In the genomic region with DNA sequence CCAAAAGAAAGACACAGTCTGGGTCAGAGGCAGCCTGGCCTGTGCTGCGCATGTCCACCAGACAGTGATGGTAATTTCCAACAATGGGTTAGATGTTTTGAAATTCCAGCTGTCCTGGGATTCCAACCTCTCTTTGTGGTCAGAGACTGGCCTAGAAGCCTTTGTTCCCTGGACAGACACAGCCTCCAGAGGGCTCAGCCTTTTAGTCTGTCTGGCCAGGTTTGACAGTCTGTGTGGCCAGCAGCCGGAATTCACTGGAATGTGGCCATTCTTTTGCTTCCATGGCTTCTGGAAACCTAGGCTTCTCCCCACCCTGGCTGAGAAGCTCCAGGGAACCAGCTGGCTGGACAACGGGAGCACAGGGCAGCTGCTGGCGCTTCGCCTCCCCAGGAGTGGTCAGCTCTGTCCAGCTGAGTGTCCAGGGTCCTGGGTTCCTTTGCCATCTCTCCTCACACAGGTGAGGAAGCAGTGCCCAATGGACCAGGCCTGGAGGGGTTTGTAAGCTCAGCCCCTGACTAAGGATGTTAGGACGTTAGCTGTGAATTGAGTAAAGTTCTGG, we compare ENCODE assay signal across 28 mouse cellular contexts. TPM values are rescaled to one million over a fixed set of nuclear protein-coding genes. Genes with fewer than 3 reads are reported as not detected.
DNase-seq lines count a peak whose midpoint lies in the region; ATAC-seq and TF ChIP-seq lines count a peak whose summit lies in the region.
"Had no signal": no experiment of that assay in that cellular context is flagged by ENCODE, and none has a peak within 500 bp of the region (broad histone marks: within the 10 kb centered on the region; RNA-seq: fewer than 3 reads in every experiment).

No protein-coding gene starts in this region.

- H3K9me3 ChIP-seq in neural tube, embryonic 15.5 days (replicated peaks): no peaks in the 10 kb centered on the region
- H3K9me3 ChIP-seq: embryonic facial prominence, embryonic 13.5 days; forebrain, embryonic 12.5 days; heart, embryonic 10.5 days; kidney, embryonic 15.5 days; limb, embryonic 13.5 days; liver, embryonic 12.5 days; megakaryocyte, embryonic 14.5 days; neural tube, embryonic 13.5 days; stomach, embryonic 15.5 days had no signal

- TF ChIP-seq CTCF in thymus, adult 2 months (IDR thresholded peaks at IDR 0.05; ENCODE audit: borderline replicate concordance, control insufficient read depth, extremely low read depth, insufficient read depth, low read length, poor library complexity): no peak

- H3K27ac ChIP-seq in neural tube, embryonic 15.5 days (replicated peaks): no peak overlapping the region
- H3K27ac ChIP-seq in thymus, adult 2 months (ENCODE audit: control insufficient read depth, insufficient read depth, low read length): no peak overlapping the region
- H3K27ac ChIP-seq: embryonic facial prominence, embryonic 13.5 days; forebrain, embryonic 12.5 days; heart, embryonic 10.5 days; kidney, embryonic 15.5 days; limb, embryonic 13.5 days; liver, embryonic 12.5 days; neural tube, embryonic 13.5 days; stomach, embryonic 15.5 days had no signal

- H3K9ac ChIP-seq in neural tube, embryonic 15.5 days (replicated peaks): no peak overlapping the region
- H3K9ac ChIP-seq: embryonic facial prominence, embryonic 13.5 days; forebrain, embryonic 12.5 days; kidney, embryonic 15.5 days; limb, embryonic 13.5 days; liver, embryonic 12.5 days; neural tube, embryonic 13.5 days; stomach, embryonic 15.5 days had no signal

- H3K4me1 ChIP-seq in neural tube, embryonic 15.5 days: peaks cover 12% of the 10 kb centered on the region
- H3K4me1 ChIP-seq in thymus, adult 2 months (replicated peaks; ENCODE audit: control insufficient read depth, insufficient read depth, low read length): no peaks in the 10 kb centered on the region

- no peak for TF ChIP-seq POLR2A in thymus, adult 2 months (IDR thresholded peaks at IDR 0.05; ENCODE audit: control insufficient read depth, extremely low read depth, insufficient read depth, low read length, poor library complexity)

- peak; percentile 95 for DNase-seq in heart, adult 11 months
- no peak for DNase-seq in heart, postnatal 4 days
- DNase-seq in 3134 (ENCODE audit: extremely low read depth, insufficient read length, low spot score): peak; percentile 31
- DNase-seq in NIH3T3 (ENCODE audit: low read depth): peak; percentile 30
- DNase-seq in gastrocnemius, postnatal 25 days: peak; percentile 71
- DNase-seq in thymus, adult 2 months: no peak
- DNase-seq: cerebellum, adult 2 months; cerebellum, postnatal 25 days; embryo, embryonic 11 days; kidney, postnatal 36 days; lung, adult 18-20 months; lung, postnatal 36 days; midbrain, embryonic 14.5 days; right cerebral cortex, adult 18-20 months; right cerebral cortex, postnatal 4 days had no signal

- 82% methylated on average over 6 of the region's 6 CpGs for WGBS in neural tube, embryonic 15.5 days
- WGBS in thymus, adult 2 months: 97% methylated on average over 6 of the region's 6 CpGs

- H3K27me3 ChIP-seq in neural tube, embryonic 15.5 days (replicated peaks): no peaks in the 10 kb centered on the region
- H3K27me3 ChIP-seq in thymus, adult 2 months (ENCODE audit: control insufficient read depth, insufficient read depth, low read length): no peaks in the 10 kb centered on the region; the same call in 1 of the 2 replicates
- H3K27me3 ChIP-seq: embryonic facial prominence, embryonic 13.5 days; forebrain, embryonic 12.5 days; kidney, embryonic 15.5 days; limb, embryonic 13.5 days; neural tube, embryonic 13.5 days; stomach, embryonic 15.5 days had no signal

- no peak for ATAC-seq in neural tube, embryonic 15.5 days (ENCODE audit: low FRiP score)
- ATAC-seq: intestine, postnatal 0 days had no signal

- no peak overlapping the region for H3K4me2 ChIP-seq in neural tube, embryonic 15.5 days
- H3K4me2 ChIP-seq: embryonic facial prominence, embryonic 13.5 days; forebrain, embryonic 12.5 days; kidney, embryonic 15.5 days; limb, embryonic 13.5 days; liver, embryonic 12.5 days; neural tube, embryonic 13.5 days; stomach, embryonic 15.5 days had no signal

- no peak overlapping the region for H3K4me3 ChIP-seq in neural tube, embryonic 15.5 days (replicated peaks)
- H3K4me3 ChIP-seq in thymus, adult 2 months (ENCODE audit: control insufficient read depth, insufficient read depth, low read length): no peak overlapping the region
- H3K4me3 ChIP-seq: embryonic facial prominence, embryonic 13.5 days; erythroblast, embryonic 14.5 days; forebrain, embryonic 12.5 days; heart, embryonic 10.5 days; kidney, embryonic 15.5 days; limb, embryonic 13.5 days; liver, embryonic 12.5 days; megakaryocyte, embryonic 14.5 days; neural tube, embryonic 13.5 days; stomach, embryonic 15.5 days had no signal

- H3K36me3 ChIP-seq in neural tube, embryonic 15.5 days: no peaks in the 10 kb centered on the region; the same call in 1 of the 2 replicates
- H3K36me3 ChIP-seq in thymus, adult 2 months (ENCODE audit: control insufficient read depth, insufficient read depth, low read length): no peaks in the 10 kb centered on the region
- H3K36me3 ChIP-seq: forebrain, embryonic 12.5 days; heart, embryonic 10.5 days; limb, embryonic 13.5 days; liver, embryonic 12.5 days; neural tube, embryonic 13.5 days; stomach, embryonic 15.5 days had no signal

RNA-seq across cellular contexts. Expression of a gene that starts 4.1 kb away (rescaled TPM):
- total RNA-seq in heart, postnatal 4 days (2021): 10 to 100 TPM; 35.0 to 35.3 TPM
- 1 to 10 TPM; 5.0 to 6.5 TPM for total RNA-seq in gastrocnemius, postnatal 25 days (2021)
- polyA plus RNA-seq in neural tube, embryonic 15.5 days (2015; fragmentation: Nextera tagmentation; extraction: Ambion mirVana): 13.5 and 13.6 TPM in 2 replicates
- polyA plus RNA-seq in thymus, adult 2 months (2012; rRNA removed): 21.5 and 22.0 TPM in 2 replicates

RNA-seq across cellular contexts. Expression of a gene that starts 29.1 kb away (rescaled TPM):
- total RNA-seq in heart, postnatal 4 days (2021): 10 to 100 TPM; 11.1 to 13.2 TPM
- total RNA-seq in gastrocnemius, postnatal 25 days (2021): 1 to 10 TPM; 9.6 TPM
- 26.0 and 26.4 TPM in 2 replicates for polyA plus RNA-seq in neural tube, embryonic 15.5 days (2015; fragmentation: Nextera tagmentation; extraction: Ambion mirVana)
- 40.5 and 48.6 TPM in 2 replicates for polyA plus RNA-seq in thymus, adult 2 months (2012; rRNA removed)

RNA-seq across cellular contexts. Expression of a gene that starts 29.9 kb away (rescaled TPM):
- under 1 TPM; 0.10 to 0.11 TPM for total RNA-seq in heart, postnatal 4 days (2021)
- under 1 TPM; 0.84 to 0.86 TPM for total RNA-seq in gastrocnemius, postnatal 25 days (2021)
- 2.1 and 2.2 TPM in 2 replicates for polyA plus RNA-seq in neural tube, embryonic 15.5 days (2015; fragmentation: Nextera tagmentation; extraction: Ambion mirVana)
- polyA plus RNA-seq in thymus, adult 2 months (2012; rRNA removed): 0.34 and 0.40 TPM in 2 replicates
- total RNA-seq: adrenal gland, adult 18-20 months had no signal
- polyA plus RNA-seq: erythroblast, embryonic 14.5 days had no signal

RNA-seq across cellular contexts. Expression of a gene that starts 40.8 kb away (rescaled TPM):
- total RNA-seq in heart, postnatal 4 days (2021): 10 to 100 TPM; 10.5 to 11.1 TPM
- total RNA-seq in gastrocnemius, postnatal 25 days (2021): 1 to 10 TPM; 2.5 TPM
- 15.9 and 16.4 TPM in 2 replicates for polyA plus RNA-seq in neural tube, embryonic 15.5 days (2015; fragmentation: Nextera tagmentation; extraction: Ambion mirVana)
- polyA plus RNA-seq in thymus, adult 2 months (2012; rRNA removed): 27.4 and 31.2 TPM in 2 replicates

RNA-seq across cellular contexts. Expression of a gene that starts 47.5 kb away (rescaled TPM):
- 1 to 10 TPM in 1 of 2 experiments, under 1 TPM in 1; 0.88 to 2.2 TPM for total RNA-seq in heart, postnatal 4 days (2021)
- 1 to 10 TPM; 1.2 TPM for total RNA-seq in gastrocnemius, postnatal 25 days (2021)
- 1.2 and 2.4 TPM in 2 replicates for polyA plus RNA-seq in neural tube, embryonic 15.5 days (2015; fragmentation: Nextera tagmentation; extraction: Ambion mirVana)
- polyA plus RNA-seq in thymus, adult 2 months (2012; rRNA removed): 19.9 and 20.6 TPM in 2 replicates

Comparison
In these comparisons a context has a peak if more than half of its experiments do, and no peak if none do; other contexts are left out.
1. DNase-seq: peak in heart, adult 11 months (single experiment), 3134 (single experiment), NIH3T3 (single experiment) and gastrocnemius, postnatal 25 days (single experiment); none in heart, postnatal 4 days (single experiment) and thymus, adult 2 months (single experiment).
2. RNA of a gene that starts 4.1 kb away (total RNA-seq): 35.0 to 35.3 TPM in heart, postnatal 4 days; 5.0 to 6.5 TPM in gastrocnemius, postnatal 25 days; every median in the first group is over 4 times any median in the second.